Mouse (Mus musculus) liver, embryonic 14.5 days (tissue): Measurements from ENCODE around the gene Gfod1. TPM values are rescaled to one million over a fixed set of nuclear protein-coding genes. Genes with fewer than 3 reads are reported as not detected.
A peak's percentile ranks its signal among the peaks of the same experiment; 100 is the strongest.

Source experiments
- ATAC-seq: fragments of 200-750 bp; cut with Nextera tagmentation; 2 replicates; pipeline ENCODE4 v1.8.0; 2017; ENCODE audit warnings: moderate number of reproducible peaks, mild to moderate bottlenecking, moderate library complexity; ENCODE audit not compliant: insufficient read depth
- DNase-seq, 3 experiments: peaks; one replicate each; pipeline ENCODE4 v3.0.0-alpha.2; 2012 to 2013; ENCODE audit warnings: low read depth in 3 of 3, low spot score in 3 of 3
- H3K27ac ChIP-seq: fragments of 300-500 bp; sonication (generic); 2 replicates; pipeline ENCODE4 v1.5.1; 2014; ENCODE audit warnings: moderate library complexity, mild to moderate bottlenecking, control low read depth, inconsistent platforms
- H3K27me3 ChIP-seq: fragments of 300-500 bp; sonication (generic); 2 replicates; pipeline ENCODE4 v1.6.1; 2014; ENCODE audit warnings: mild to moderate bottlenecking, low read length, moderate library complexity; ENCODE audit not compliant: control insufficient read depth, insufficient read depth
- H3K36me3 ChIP-seq: fragments of 300-500 bp; sonication (generic); replicated peaks from 2 replicates; pipeline ENCODE4 v1.6.1; 2014; ENCODE audit warnings: low read depth; ENCODE audit not compliant: control insufficient read depth, insufficient read depth
- H3K4me1 ChIP-seq, 2 experiments: fragments of 200-500 bp in 1 of 2; fragments of 300-500 bp in 1 of 2; sonication (generic) in 1 of 2; replicated peaks; 2 replicates each; pipeline ENCODE4 v1.6.1; 2012 to 2014; ENCODE audit warnings: antibody characterized with exemption in 1 of 2, inconsistent platforms in 1 of 2, low read length in 1 of 2; ENCODE audit not compliant: control insufficient read depth in 2 of 2, insufficient read depth in 2 of 2
- H3K4me2 ChIP-seq: fragments of 300-500 bp; sonication (generic); 2 replicates; pipeline ENCODE4 v1.6.1; 2014; ENCODE audit warnings: low read depth, mild to moderate bottlenecking, control low read depth, moderate library complexity
- H3K4me3 ChIP-seq, 2 experiments: fragments of 200-500 bp in 1 of 2; fragments of 300-500 bp in 1 of 2; sonication (generic) in 1 of 2; 2 replicates each; pipeline ENCODE4 v1.5.1; 2012 to 2014; ENCODE audit warnings: low read depth in 2 of 2, low read length in 2 of 2, mild to moderate bottlenecking in 2 of 2, control low read depth in 1 of 2, inconsistent platforms in 1 of 2, moderate library complexity in 1 of 2; ENCODE audit not compliant: insufficient read depth in 1 of 2
- H3K9ac ChIP-seq: fragments of 300-500 bp; sonication (generic); replicated peaks from 2 replicates; pipeline ENCODE4 v1.6.1; 2014; ENCODE audit warnings: mild to moderate bottlenecking, control low read depth, moderate library complexity
- H3K9me3 ChIP-seq: fragments of 300-500 bp; sonication (generic); 2 replicates; pipeline ENCODE4 v1.6.1; 2016; ENCODE audit warnings: low read length, mixed read lengths; ENCODE audit not compliant: control insufficient read depth
- CTCF ChIP-seq: IDR thresholded peaks from 2 replicates; pipeline ENCODE4 v1.5.1; 2016; ENCODE audit warnings: antibody characterized with exemption, low read depth, control low read depth
- EP300 ChIP-seq: IDR thresholded peaks from 2 replicates; pipeline ENCODE4 v1.6.1; 2016; ENCODE audit warnings: antibody characterized with exemption, low read depth
- WGBS: fragments of 180-500 bp; shearing (Covaris S2); extraction: QIAGEN DNeasy Blood & Tissue Kit; methylation state at CpG from one replicate; pipeline ENCODE4 v1.1.7; 2014; ENCODE audit not compliant: insufficient replicate concordance; 5-methylcytosine and 5-hydroxymethylcytosine counted together
- polyA plus RNA-seq, 2 experiments: library from polyadenylated mRNA; depleted of rRNA in 1 of 2; stranded (reverse) in 1 of 2; unstranded in 1 of 2; fragments of >200 nt; fragmentation: Nextera tagmentation in 1 of 2; extraction: Ambion mirVana in 1 of 2; gene quantifications; 2 replicates each; pipeline versions ENCODE4 v1.2.1 to v1.2.3; 2012 to 2014

Gfod1 gene
- polyA plus RNA-seq, 2 experiments, result 0.41 to 0.42 TPM

DNA sequence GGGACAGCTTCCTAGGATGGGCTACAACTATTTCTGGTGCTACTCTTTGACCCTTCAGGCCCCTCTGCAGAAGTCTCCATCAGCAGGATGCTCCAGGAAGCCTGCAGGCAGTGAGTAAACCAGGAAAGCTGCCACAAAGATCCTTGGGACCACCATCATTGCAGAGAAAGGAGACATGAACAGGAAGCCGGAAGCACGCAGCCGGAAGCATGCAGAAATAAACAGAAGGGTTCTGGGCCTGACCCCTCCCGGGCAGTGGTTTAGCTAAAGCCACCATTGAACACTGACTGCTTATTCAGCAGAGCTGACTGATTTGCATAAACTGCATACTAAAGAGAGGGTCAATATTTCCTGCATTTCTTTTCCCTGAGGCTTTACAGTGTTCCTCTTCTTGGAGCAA, 34.7 kb upstream of the Gfod1 start:
- ATAC-seq (no peak), DNase-seq (no peak)
- Histone ChIP-seq H3K9me3 (no peaks in the 10 kb centered on the region), H3K4me2 (no peak overlapping the region), H3K9ac (no peak overlapping the region), H3K4me3 (no peak overlapping the region), H3K27ac (no peak overlapping the region), H3K27me3 (no peaks in the 10 kb centered on the region), H3K36me3 (no peaks in the 10 kb centered on the region), H3K4me1 (0 out of 4 replicates have a peak, but pooled peaks cover 0 to 1% of the 10 kb centered on the region in 2 experiments)
- TF ChIP-seq EP300 (no peak), CTCF (no peak)
- WGBS, result 56% methylated on average over 4 of the region's 4 CpGs

GRCm38 (mm10) chr13:43338001-43338400, 34.0 kb upstream of the Gfod1 start:
- Histone ChIP-seq H3K9me3 (no peaks in the 10 kb centered on the region), H3K27me3 (no peaks in the 10 kb centered on the region), H3K4me3 (no peak overlapping the region), H3K36me3 (no peaks in the 10 kb centered on the region), H3K9ac (no peak overlapping the region), H3K4me1 (0 out of 4 replicates have a peak, but pooled peaks cover 0 to 1% of the 10 kb centered on the region in 2 experiments), H3K4me2 (no peak overlapping the region), H3K27ac (no peak overlapping the region)
- TF ChIP-seq EP300 (no peak), CTCF (no peak)
- WGBS, result 58% methylated on average over 8 of the region's 8 CpGs
- DNase-seq (no peak), ATAC-seq (no peak)

GRCm38 (mm10) chr13:43336425-43337221, 32.7 kb upstream of the Gfod1 start:
- Histone ChIP-seq H3K9me3 (no peaks in the 10 kb centered on the region), H3K4me1 (0 out of 4 replicates have a peak, but pooled peaks cover 0 to 1% of the 10 kb centered on the region in 2 experiments), H3K27me3 (no peaks in the 10 kb centered on the region), H3K4me3 (no peak overlapping the region), H3K9ac (no peak overlapping the region), H3K36me3 (no peaks in the 10 kb centered on the region), H3K27ac (no peak overlapping the region), H3K4me2 (no peak overlapping the region)
- 52% methylated on average over 12 of the region's 12 CpGs for WGBS
- DNase-seq (no peak), ATAC-seq (no peak)
- no peak for TF ChIP-seq CTCF
- no peak for TF ChIP-seq EP300

GRCm38 (mm10) chr13:43332591-43332990, 28.6 kb upstream of the Gfod1 start:
- peak; percentile 49 for TF ChIP-seq CTCF
- TF ChIP-seq EP300, result no peak
- Histone ChIP-seq H3K36me3 (no peaks in the 10 kb centered on the region), H3K9me3 (no peaks in the 10 kb centered on the region), H3K9ac (no peak overlapping the region), H3K4me1 (no peaks in the 10 kb centered on the region), H3K4me2 (no peak overlapping the region), H3K4me3 (no peak overlapping the region), H3K27me3 (no peaks in the 10 kb centered on the region), H3K27ac (no peak overlapping the region)
- DNase-seq (peak in 2 of 3 experiments; percentile 6 to 10), ATAC-seq (no peak)
- 26% methylated on average over 7 of the region's 7 CpGs for WGBS

- Histone ChIP-seq H3K4me3 (no peak overlapping the region), H3K4me2 (no peak overlapping the region), H3K9me3 (no peaks in the 10 kb centered on the region), H3K4me1 (no peaks in the 10 kb centered on the region), H3K9ac (no peak overlapping the region), H3K27ac (no peak overlapping the region), H3K36me3 (no peaks in the 10 kb centered on the region), H3K27me3 (no peaks in the 10 kb centered on the region)
- DNase-seq, result no peak
- 36% methylated on average over 11 of the region's 11 CpGs for WGBS
- TF ChIP-seq EP300 (no peak), CTCF (no peak)
- ATAC-seq, result no peak
Measured at GRCm38 (mm10) chr13:43331721-43332444, 27.9 kb upstream of the Gfod1 start.
